Mouse (Mus musculus) neural tube, embryonic 11.5 days (tissue): ENCODE measurements around the gene Hilpda. TPM values are rescaled to one million over a fixed set of nuclear protein-coding genes. Genes with fewer than 3 reads are reported as not detected.
A peak's percentile ranks its signal among the peaks of the same experiment; 100 is the strongest.

ENCODE experiments used
- ATAC-seq: fragments of 200-750 bp; cut with Nextera tagmentation; 2 replicates; pipeline ENCODE4 v1.8.0; 2017; ENCODE audit warnings: moderate number of reproducible peaks, mild to moderate bottlenecking, moderate TSS enrichment, moderate library complexity; ENCODE audit not compliant: insufficient read depth, low FRiP score, low TSS enrichment
- DNase-seq: peaks from one replicate; pipeline ENCODE4 v3.0.0-alpha.2; 2015; ENCODE audit warnings: low spot score
- H3K27ac ChIP-seq: fragments of 300-500 bp; sonication (generic); 2 replicates; pipeline ENCODE4 v1.5.1; 2014; ENCODE audit warnings: low read depth, mild to moderate bottlenecking, low read length
- H3K27me3 ChIP-seq: fragments of 300-500 bp; sonication (generic); 2 replicates; pipeline ENCODE4 v1.6.1; 2014; ENCODE audit warnings: mild to moderate bottlenecking, low read length, mixed read lengths; ENCODE audit not compliant: control insufficient read depth, insufficient read depth
- H3K36me3 ChIP-seq: fragments of 300-500 bp; sonication (generic); 2 replicates; pipeline ENCODE4 v1.6.1; 2014; ENCODE audit warnings: mild to moderate bottlenecking, low read length, moderate library complexity, mixed read lengths; ENCODE audit not compliant: control insufficient read depth, insufficient read depth
- H3K4me1 ChIP-seq: fragments of 300-500 bp; sonication (generic); 2 replicates; pipeline ENCODE4 v1.6.1; 2014; ENCODE audit warnings: low read length, mixed read lengths; ENCODE audit not compliant: control insufficient read depth, insufficient read depth
- H3K4me2 ChIP-seq: fragments of 300-500 bp; sonication (generic); 2 replicates; pipeline ENCODE4 v1.6.1; 2014; ENCODE audit warnings: low read depth, mild to moderate bottlenecking, moderate library complexity
- H3K4me3 ChIP-seq: fragments of 300-500 bp; sonication (generic); 2 replicates; pipeline ENCODE4 v1.5.1; 2014; ENCODE audit warnings: low read depth, low read length
- H3K9ac ChIP-seq: fragments of 300-500 bp; sonication (generic); 2 replicates; pipeline ENCODE4 v1.6.1; 2014; ENCODE audit warnings: mild to moderate bottlenecking, low read length
- H3K9me3 ChIP-seq: fragments of 300-500 bp; sonication (generic); 2 replicates; pipeline ENCODE4 v1.6.1; 2016; ENCODE audit warnings: low read length; ENCODE audit not compliant: control insufficient read depth
- WGBS: fragments of 180-500 bp; shearing (Covaris S2); extraction: QIAGEN DNeasy Blood & Tissue Kit; methylation state at CpG from one replicate; pipeline ENCODE4 v1.1.7; 2014; 5-methylcytosine and 5-hydroxymethylcytosine counted together
- polyA plus RNA-seq: library from polyadenylated mRNA; unstranded; fragments of >200 nt; fragmentation: Nextera tagmentation; extraction: Ambion mirVana; gene quantifications from 2 replicates; pipeline ENCODE4 v1.2.1, GENCODE M21; 2014

Gene Hilpda
- polyA plus RNA-seq, 1 experiment from 2014 or later, result 35.5 TPM

GRCm38 (mm10) chr6:29317941-29318340 is 45.7 kb downstream of the Hilpda start:
- no peaks in the 10 kb centered on the region for H3K4me1 ChIP-seq
- 73% methylated on average over 3 of the region's 3 CpGs for WGBS

GRCm38 (mm10) chr6:29318879-29319278 is 46.6 kb downstream of the Hilpda start, which contains the start of gene Fam71f1:
Gene Fam71f1, plus strand, starts transcription at chr6:29319140.
- Histone ChIP-seq H3K4me1 (no peaks in the 10 kb centered on the region), H3K27ac (no peak within 1 kb of the TSS), H3K36me3 (no peaks in the 10 kb centered on the region), H3K4me2 (no peak within 1 kb of the TSS), H3K9me3 (no peaks in the 10 kb centered on the region), H3K4me3 (no peak within 1 kb of the TSS), H3K9ac (no peak within 1 kb of the TSS), H3K27me3 (no peaks in the 10 kb centered on the region)
- 64% methylated on average over 5 of the region's 5 CpGs for WGBS
- ATAC-seq, result no peak
- DNase-seq, result peak; percentile 16

More at GRCm38 (mm10) chr6:29317941-29318340, 45.7 kb downstream of the Hilpda start:
- no peaks in the 10 kb centered on the region for H3K9me3 ChIP-seq
- no peak overlapping the region for H3K4me3 ChIP-seq
- ATAC-seq, result no peak
- no peak overlapping the region for H3K4me2 ChIP-seq
- H3K27me3 ChIP-seq, result no peaks in the 10 kb centered on the region
- H3K36me3 ChIP-seq, result no peaks in the 10 kb centered on the region
- no peak overlapping the region for H3K9ac ChIP-seq
- no peak overlapping the region for H3K27ac ChIP-seq
- DNase-seq, result no peak

- ATAC-seq, result no peak
- 75% methylated on average over 6 of the region's 6 CpGs for WGBS
Measured at GRCm38 (mm10) chr6:29321586-29321985, 49.3 kb downstream of the Hilpda start.

GRCm38 (mm10) chr6:29322147-29322546 is 49.9 kb downstream of the Hilpda start:
- no peak overlapping the region for H3K27ac ChIP-seq
- H3K27me3 ChIP-seq, result no peaks in the 10 kb centered on the region
- ATAC-seq (no peak), DNase-seq (no peak)
- WGBS, result 91% methylated on average over 7 of the region's 7 CpGs
- H3K9ac ChIP-seq, result no peak overlapping the region
- H3K9me3 ChIP-seq, result no peaks in the 10 kb centered on the region
- no peaks in the 10 kb centered on the region for H3K4me1 ChIP-seq
- H3K4me2 ChIP-seq, result no peak overlapping the region
- H3K36me3 ChIP-seq, result no peaks in the 10 kb centered on the region
- H3K4me3 ChIP-seq, result no peak overlapping the region

More at GRCm38 (mm10) chr6:29321586-29321985, 49.3 kb downstream of the Hilpda start:
- H3K9ac ChIP-seq, result no peak overlapping the region
- no peaks in the 10 kb centered on the region for H3K27me3 ChIP-seq
- no peaks in the 10 kb centered on the region for H3K4me1 ChIP-seq
- H3K27ac ChIP-seq, result no peak overlapping the region
- H3K9me3 ChIP-seq, result no peaks in the 10 kb centered on the region
- H3K4me3 ChIP-seq, result no peak overlapping the region
- no peak for DNase-seq
- no peak overlapping the region for H3K4me2 ChIP-seq
- no peaks in the 10 kb centered on the region for H3K36me3 ChIP-seq

GRCm38 (mm10) chr6:29322735-29323134 is 50.4 kb downstream of the Hilpda start:
- Histone ChIP-seq H3K9me3 (no peaks in the 10 kb centered on the region), H3K4me3 (no peak overlapping the region), H3K9ac (no peak overlapping the region), H3K27me3 (no peaks in the 10 kb centered on the region), H3K4me2 (no peak overlapping the region), H3K27ac (no peak overlapping the region), H3K36me3 (no peaks in the 10 kb centered on the region), H3K4me1 (no peaks in the 10 kb centered on the region)
- no peak for DNase-seq
- 75% methylated on average over 4 of the region's 4 CpGs for whole genome bisulfite sequencing
- no peak for ATAC-seq

Other genes starting within 250 kb of the Hilpda start
- not detected in 2 replicates for gene Lep, start 212.3 kb upstream of the Hilpda start, polyA plus RNA-seq
- 70.7 and 71.3 TPM in 2 replicates for gene Rbm28, start 107.5 kb upstream of the Hilpda start, polyA plus RNA-seq
- gene Prrt4, start 92.9 kb upstream of the Hilpda start, polyA plus RNA-seq, result 1.2 and 1.4 TPM in 2 replicates
- 50.7 and 56.5 TPM in 2 replicates for gene Impdh1, start 56.1 kb upstream of the Hilpda start, polyA plus RNA-seq
- gene Fam71f2, start 7.1 kb downstream of the Hilpda start, polyA plus RNA-seq, result 0.32 and 0.33 TPM in 2 replicates
- 0.32 TPM in 1 of 2 replicates, not detected in the other for gene Fam71f1, start 46.7 kb downstream of the Hilpda start, polyA plus RNA-seq
- gene Calu, start 75.6 kb downstream of the Hilpda start, polyA plus RNA-seq, result 289 and 291 TPM in 2 replicates
- gene Opn1sw, start 116.0 kb downstream of the Hilpda start, polyA plus RNA-seq, result 0.15 and 0.20 TPM in 2 replicates
- 36.8 and 40.1 TPM in 2 replicates for gene Ccdc136, start 123.8 kb downstream of the Hilpda start, polyA plus RNA-seq
- gene Flnc, start 160.8 kb downstream of the Hilpda start, polyA plus RNA-seq, result 4.6 and 5.8 TPM in 2 replicates
- 194 and 201 TPM in 2 replicates for gene Atp6v1f, start 195.2 kb downstream of the Hilpda start, polyA plus RNA-seq
- not detected in 2 replicates for gene Atp6v1fnb, start 198.9 kb downstream of the Hilpda start, polyA plus RNA-seq
- 11.8 and 13.1 TPM in 2 replicates for gene Kcp, start 235.5 kb downstream of the Hilpda start, polyA plus RNA-seq